Mouse (Mus musculus): ENCODE data around the gene Pdzd7. TPM values are rescaled to one million over a fixed set of nuclear protein-coding genes. Genes with fewer than 3 reads are reported as not detected.
A peak's percentile ranks its signal among the peaks of the same experiment; 100 is the strongest.

Pdzd7 gene
- polyA plus RNA-seq, 1 experiment from 2014 or later: 0.62 TPM

GRCm38 (mm10) chr19:45014335-45014971 lies 31.1 kb downstream of the Pdzd7 start, which contains the start of gene Lzts2:
Gene Lzts2 (plus strand): TSS chr19:45014414.
- H3K27me3 ChIP-seq (ENCODE audit: control insufficient read depth, insufficient read depth, low read length): no peaks in the 10 kb centered on the region
- H3K27ac ChIP-seq (ENCODE audit: low read length): peak within 1 kb of the TSS; percentile 99
- 6% methylated on average over 10 of the region's 10 CpGs for WGBS
- H3K4me3 ChIP-seq (ENCODE audit: low read depth, low read length): peak within 1 kb of the TSS; percentile 87
- H3K9me3 ChIP-seq (ENCODE audit: control insufficient read depth, low read depth, low read length): no peaks in the 10 kb centered on the region
- H3K9ac ChIP-seq (replicated peaks; ENCODE audit: low read depth, low read length): peak within 1 kb of the TSS; percentile 28; the same call in 1 of the 2 replicates
- peak; percentile 29 for ATAC-seq (ENCODE audit: insufficient number of reproducible peaks, insufficient read depth, low FRiP score, low read depth)
- H3K4me2 ChIP-seq (replicated peaks; ENCODE audit: low read depth, low read length): peak within 1 kb of the TSS; percentile 91
- peaks cover 22% of the 10 kb centered on the region for H3K4me1 ChIP-seq (ENCODE audit: control insufficient read depth, insufficient read depth, low read length)
- H3K36me3 ChIP-seq (ENCODE audit: control insufficient read depth, insufficient read depth, low read length): peaks cover 22% of the 10 kb centered on the region

- Histone ChIP-seq H3K4me3 (ENCODE audit: low read depth, low read length) (no peak overlapping the region), H3K9me3 (ENCODE audit: control insufficient read depth, low read depth, low read length) (no peaks in the 10 kb centered on the region), H3K27me3 (ENCODE audit: control insufficient read depth, insufficient read depth, low read length) (no peaks in the 10 kb centered on the region), H3K36me3 (ENCODE audit: control insufficient read depth, insufficient read depth, low read length) (peaks cover 26% of the 10 kb centered on the region), H3K27ac (ENCODE audit: low read length) (peak overlapping the region; percentile 99; the same call in 1 of the 2 replicates), H3K4me1 (ENCODE audit: control insufficient read depth, insufficient read depth, low read length) (peaks cover 16% of the 10 kb centered on the region; the same call in 1 of the 2 replicates), H3K4me2 (replicated peaks; ENCODE audit: low read depth, low read length) (peak overlapping the region; percentile 91; the same call in 1 of the 2 replicates), H3K9ac (replicated peaks; ENCODE audit: low read depth, low read length) (no peak overlapping the region; the same call in 1 of the 2 replicates)
- ATAC-seq (ENCODE audit: insufficient number of reproducible peaks, insufficient read depth, low FRiP score, low read depth): no peak
- WGBS: 45% methylated on average over 6 of the region's 6 CpGs
Measured at GRCm38 (mm10) chr19:45013581-45014225, 31.8 kb downstream of the Pdzd7 start.

- Histone ChIP-seq H3K9me3 (ENCODE audit: control insufficient read depth, low read depth, low read length) (no peaks in the 10 kb centered on the region), H3K4me3 (ENCODE audit: low read depth, low read length) (no peak overlapping the region), H3K27me3 (ENCODE audit: control insufficient read depth, insufficient read depth, low read length) (no peaks in the 10 kb centered on the region), H3K4me1 (ENCODE audit: control insufficient read depth, insufficient read depth, low read length) (peaks cover 18% of the 10 kb centered on the region; the same call in 1 of the 2 replicates), H3K9ac (replicated peaks; ENCODE audit: low read depth, low read length) (no peak overlapping the region), H3K36me3 (ENCODE audit: control insufficient read depth, insufficient read depth, low read length) (peaks cover 29% of the 10 kb centered on the region), H3K27ac (ENCODE audit: low read length) (no peak overlapping the region), H3K4me2 (replicated peaks; ENCODE audit: low read depth, low read length) (no peak overlapping the region)
- 33% methylated on average over 6 of the region's 6 CpGs for WGBS
- no peak for ATAC-seq (ENCODE audit: insufficient number of reproducible peaks, insufficient read depth, low FRiP score, low read depth)
Measured at GRCm38 (mm10) chr19:45012636-45013035, 32.9 kb downstream of the Pdzd7 start.

- Histone ChIP-seq H3K9ac (replicated peaks; ENCODE audit: low read depth, low read length) (no peak overlapping the region), H3K36me3 (ENCODE audit: control insufficient read depth, insufficient read depth, low read length) (peaks cover 29% of the 10 kb centered on the region), H3K4me2 (replicated peaks; ENCODE audit: low read depth, low read length) (no peak overlapping the region), H3K27me3 (ENCODE audit: control insufficient read depth, insufficient read depth, low read length) (no peaks in the 10 kb centered on the region), H3K4me3 (ENCODE audit: low read depth, low read length) (no peak overlapping the region), H3K9me3 (ENCODE audit: control insufficient read depth, low read depth, low read length) (no peaks in the 10 kb centered on the region), H3K27ac (ENCODE audit: low read length) (no peak overlapping the region), H3K4me1 (ENCODE audit: control insufficient read depth, insufficient read depth, low read length) (peaks cover 22% of the 10 kb centered on the region; the same call in 1 of the 2 replicates)
- no peak for ATAC-seq (ENCODE audit: insufficient number of reproducible peaks, insufficient read depth, low FRiP score, low read depth)
- 87% methylated on average over 8 of the region's 8 CpGs for WGBS
Measured at GRCm38 (mm10) chr19:45012219-45012618, 33.3 kb downstream of the Pdzd7 start.

- peaks cover 29% of the 10 kb centered on the region for H3K36me3 ChIP-seq (ENCODE audit: control insufficient read depth, insufficient read depth, low read length)
- H3K9me3 ChIP-seq (ENCODE audit: control insufficient read depth, low read depth, low read length): no peaks in the 10 kb centered on the region
- H3K9ac ChIP-seq (replicated peaks; ENCODE audit: low read depth, low read length): no peak overlapping the region
- WGBS: 90% methylated on average over 4 of the region's 4 CpGs
- H3K27me3 ChIP-seq (ENCODE audit: control insufficient read depth, insufficient read depth, low read length): no peaks in the 10 kb centered on the region
- no peak for ATAC-seq (ENCODE audit: insufficient number of reproducible peaks, insufficient read depth, low FRiP score, low read depth)
- H3K27ac ChIP-seq (ENCODE audit: low read length): no peak overlapping the region
- no peak overlapping the region for H3K4me2 ChIP-seq (replicated peaks; ENCODE audit: low read depth, low read length)
- no peak overlapping the region for H3K4me3 ChIP-seq (ENCODE audit: low read depth, low read length)
- peaks cover 22% of the 10 kb centered on the region; the same call in 1 of the 2 replicates for H3K4me1 ChIP-seq (ENCODE audit: control insufficient read depth, insufficient read depth, low read length)
Measured at GRCm38 (mm10) chr19:45010646-45011045, 34.9 kb downstream of the Pdzd7 start.

GRCm38 (mm10) chr19:45007425-45008191 lies 37.9 kb downstream of the Pdzd7 start:
- Histone ChIP-seq H3K9ac (replicated peaks; ENCODE audit: low read depth, low read length) (peak overlapping the region; percentile 51; the same call in 1 of the 2 replicates), H3K27me3 (ENCODE audit: control insufficient read depth, insufficient read depth, low read length) (no peaks in the 10 kb centered on the region), H3K9me3 (ENCODE audit: control insufficient read depth, low read depth, low read length) (no peaks in the 10 kb centered on the region), H3K27ac (ENCODE audit: low read length) (no peak overlapping the region), H3K4me3 (ENCODE audit: low read depth, low read length) (peak overlapping the region; percentile 64; the same call in 1 of the 2 replicates), H3K36me3 (ENCODE audit: control insufficient read depth, insufficient read depth, low read length) (peaks cover 40% of the 10 kb centered on the region), H3K4me2 (replicated peaks; ENCODE audit: low read depth, low read length) (peak overlapping the region; percentile 75), H3K4me1 (ENCODE audit: control insufficient read depth, insufficient read depth, low read length) (peaks cover 18% of the 10 kb centered on the region; the same call in 1 of the 2 replicates)
- ATAC-seq (ENCODE audit: insufficient number of reproducible peaks, insufficient read depth, low FRiP score, low read depth): no peak
- 84% methylated on average over 20 of the region's 20 CpGs for WGBS

- no peaks in the 10 kb centered on the region for H3K9me3 ChIP-seq (ENCODE audit: control insufficient read depth, low read depth, low read length)
- peak overlapping the region; percentile 75 for H3K4me2 ChIP-seq (replicated peaks; ENCODE audit: low read depth, low read length)
- H3K4me3 ChIP-seq (ENCODE audit: low read depth, low read length): peak overlapping the region; percentile 64
- H3K27me3 ChIP-seq (ENCODE audit: control insufficient read depth, insufficient read depth, low read length): no peaks in the 10 kb centered on the region
- ATAC-seq (ENCODE audit: insufficient number of reproducible peaks, insufficient read depth, low FRiP score, low read depth): no peak
- whole genome bisulfite sequencing: 35% methylated on average over 17 of the region's 17 CpGs
- peak overlapping the region; percentile 80; the same call in 1 of the 2 replicates for H3K27ac ChIP-seq (ENCODE audit: low read length)
- peaks cover 40% of the 10 kb centered on the region for H3K36me3 ChIP-seq (ENCODE audit: control insufficient read depth, insufficient read depth, low read length)
- H3K4me1 ChIP-seq (ENCODE audit: control insufficient read depth, insufficient read depth, low read length): peaks cover 18% of the 10 kb centered on the region; the same call in 1 of the 2 replicates
- H3K9ac ChIP-seq (replicated peaks; ENCODE audit: low read depth, low read length): peak overlapping the region; percentile 51
Measured at GRCm38 (mm10) chr19:45007021-45007420, 38.5 kb downstream of the Pdzd7 start.
